Mouse (Mus musculus): ENCODE results near the gene Smarca4. TPM values are rescaled to one million over a fixed set of nuclear protein-coding genes. Genes with fewer than 3 reads are reported as not detected.

Gene Smarca4
- polyA plus RNA-seq, 1 experiment from 2014 or later, result 143 TPM

GRCm38 (mm10) chr9:21733989-21734388 is 118.0 kb downstream of the Smarca4 start:
- WGBS, result 97% methylated on average over 7 of the region's 7 CpGs
- Histone ChIP-seq H3K27ac (replicated peaks; ENCODE audit: low read depth, low read length) (no peak overlapping the region), H3K4me2 (ENCODE audit: low read depth, severe bottlenecking) (no peak overlapping the region), H3K4me1 (ENCODE audit: control insufficient read depth, insufficient read depth, low read length) (no peaks in the 10 kb centered on the region), H3K9ac (ENCODE audit: low read length) (no peak overlapping the region), H3K9me3 (ENCODE audit: control insufficient read depth, low read length) (no peaks in the 10 kb centered on the region), H3K36me3 (ENCODE audit: control insufficient read depth, insufficient read depth, low read length) (peaks cover 60% of the 10 kb centered on the region), H3K4me3 (ENCODE audit: low read depth, low read length) (no peak overlapping the region), H3K27me3 (ENCODE audit: control insufficient read depth, insufficient read depth, low read length) (no peaks in the 10 kb centered on the region)
- ATAC-seq (ENCODE audit: insufficient number of reproducible peaks, low FRiP score, low TSS enrichment, low read depth) (no peak), DNase-seq (ENCODE audit: low spot score) (no peak)

GRCm38 (mm10) chr9:21735126-21735525 is 119.2 kb downstream of the Smarca4 start:
- no peaks in the 10 kb centered on the region for H3K27me3 ChIP-seq (ENCODE audit: control insufficient read depth, insufficient read depth, low read length)
- H3K9ac ChIP-seq (ENCODE audit: low read length), result no peak overlapping the region
- no peaks in the 10 kb centered on the region for H3K9me3 ChIP-seq (ENCODE audit: control insufficient read depth, low read length)
- ATAC-seq (ENCODE audit: insufficient number of reproducible peaks, low FRiP score, low TSS enrichment, low read depth), result no peak
- H3K4me3 ChIP-seq (ENCODE audit: low read depth, low read length), result no peak overlapping the region
- WGBS, result 94% methylated on average over 14 of the region's 14 CpGs
- H3K4me1 ChIP-seq (ENCODE audit: control insufficient read depth, insufficient read depth, low read length), result no peaks in the 10 kb centered on the region
- no peak for DNase-seq (ENCODE audit: low spot score)
- H3K27ac ChIP-seq (replicated peaks; ENCODE audit: low read depth, low read length), result no peak overlapping the region
- H3K36me3 ChIP-seq (ENCODE audit: control insufficient read depth, insufficient read depth, low read length), result peaks cover 64% of the 10 kb centered on the region
- no peak overlapping the region for H3K4me2 ChIP-seq (ENCODE audit: low read depth, severe bottlenecking)

GRCm38 (mm10) chr9:21736580-21736979 is 120.6 kb downstream of the Smarca4 start:
- H3K9ac ChIP-seq (ENCODE audit: low read length), result no peak overlapping the region
- no peaks in the 10 kb centered on the region for H3K27me3 ChIP-seq (ENCODE audit: control insufficient read depth, insufficient read depth, low read length)
- peaks cover 69% of the 10 kb centered on the region for H3K36me3 ChIP-seq (ENCODE audit: control insufficient read depth, insufficient read depth, low read length)
- no peak overlapping the region for H3K4me2 ChIP-seq (ENCODE audit: low read depth, severe bottlenecking)
- ATAC-seq (ENCODE audit: insufficient number of reproducible peaks, low FRiP score, low TSS enrichment, low read depth) (no peak), DNase-seq (ENCODE audit: low spot score) (no peak)
- no peaks in the 10 kb centered on the region for H3K9me3 ChIP-seq (ENCODE audit: control insufficient read depth, low read length)
- WGBS, result 89% methylated on average over 3 of the region's 3 CpGs
- H3K4me1 ChIP-seq (ENCODE audit: control insufficient read depth, insufficient read depth, low read length), result no peaks in the 10 kb centered on the region
- H3K27ac ChIP-seq (replicated peaks; ENCODE audit: low read depth, low read length), result no peak overlapping the region
- H3K4me3 ChIP-seq (ENCODE audit: low read depth, low read length), result no peak overlapping the region

- Histone ChIP-seq H3K4me1 (ENCODE audit: control insufficient read depth, insufficient read depth, low read length) (no peaks in the 10 kb centered on the region), H3K27ac (replicated peaks; ENCODE audit: low read depth, low read length) (no peak overlapping the region), H3K9me3 (ENCODE audit: control insufficient read depth, low read length) (no peaks in the 10 kb centered on the region), H3K27me3 (ENCODE audit: control insufficient read depth, insufficient read depth, low read length) (no peaks in the 10 kb centered on the region), H3K4me3 (ENCODE audit: low read depth, low read length) (no peak overlapping the region), H3K36me3 (ENCODE audit: control insufficient read depth, insufficient read depth, low read length) (peaks cover 69% of the 10 kb centered on the region), H3K4me2 (ENCODE audit: low read depth, severe bottlenecking) (no peak overlapping the region), H3K9ac (ENCODE audit: low read length) (no peak overlapping the region)
- no peak for DNase-seq (ENCODE audit: low spot score)
- WGBS, result 96% methylated on average over 10 of the region's 10 CpGs
- ATAC-seq (ENCODE audit: insufficient number of reproducible peaks, low FRiP score, low TSS enrichment, low read depth), result no peak
Observed at GRCm38 (mm10) chr9:21737188-21737587, 121.2 kb downstream of the Smarca4 start.

GRCm38 (mm10) chr9:21738776-21739175 is 122.8 kb downstream of the Smarca4 start:
- Histone ChIP-seq H3K4me1 (ENCODE audit: control insufficient read depth, insufficient read depth, low read length) (no peaks in the 10 kb centered on the region), H3K4me2 (ENCODE audit: low read depth, severe bottlenecking) (no peak overlapping the region), H3K9ac (ENCODE audit: low read length) (no peak overlapping the region), H3K27me3 (ENCODE audit: control insufficient read depth, insufficient read depth, low read length) (no peaks in the 10 kb centered on the region), H3K36me3 (ENCODE audit: control insufficient read depth, insufficient read depth, low read length) (peaks cover 64% of the 10 kb centered on the region), H3K9me3 (ENCODE audit: control insufficient read depth, low read length) (no peaks in the 10 kb centered on the region), H3K27ac (replicated peaks; ENCODE audit: low read depth, low read length) (no peak overlapping the region), H3K4me3 (ENCODE audit: low read depth, low read length) (no peak overlapping the region)
- DNase-seq (ENCODE audit: low spot score) (no peak), ATAC-seq (ENCODE audit: insufficient number of reproducible peaks, low FRiP score, low TSS enrichment, low read depth) (no peak)
- 90% methylated on average over 7 of the region's 7 CpGs for WGBS

- no peak for ATAC-seq (ENCODE audit: insufficient number of reproducible peaks, low FRiP score, low TSS enrichment, low read depth)
- H3K4me1 ChIP-seq (ENCODE audit: control insufficient read depth, insufficient read depth, low read length), result no peaks in the 10 kb centered on the region
- no peak for DNase-seq (ENCODE audit: low spot score)
- peaks cover 63% of the 10 kb centered on the region for H3K36me3 ChIP-seq (ENCODE audit: control insufficient read depth, insufficient read depth, low read length)
- H3K27me3 ChIP-seq (ENCODE audit: control insufficient read depth, insufficient read depth, low read length), result no peaks in the 10 kb centered on the region
- no peak overlapping the region for H3K9ac ChIP-seq (ENCODE audit: low read length)
- H3K4me2 ChIP-seq (ENCODE audit: low read depth, severe bottlenecking), result no peak overlapping the region
- H3K4me3 ChIP-seq (ENCODE audit: low read depth, low read length), result no peak overlapping the region
- 96% methylated on average over 14 of the region's 14 CpGs for WGBS
- no peak overlapping the region for H3K27ac ChIP-seq (replicated peaks; ENCODE audit: low read depth, low read length)
- no peaks in the 10 kb centered on the region for H3K9me3 ChIP-seq (ENCODE audit: control insufficient read depth, low read length)
Observed at GRCm38 (mm10) chr9:21740427-21740826, 124.5 kb downstream of the Smarca4 start.

GRCm38 (mm10) chr9:21741514-21741913 is 125.5 kb downstream of the Smarca4 start:
- ATAC-seq (ENCODE audit: insufficient number of reproducible peaks, low FRiP score, low TSS enrichment, low read depth) (no peak), DNase-seq (ENCODE audit: low spot score) (no peak)
- Histone ChIP-seq H3K9me3 (ENCODE audit: control insufficient read depth, low read length) (no peaks in the 10 kb centered on the region), H3K9ac (ENCODE audit: low read length) (no peak overlapping the region), H3K4me2 (ENCODE audit: low read depth, severe bottlenecking) (no peak overlapping the region), H3K4me1 (ENCODE audit: control insufficient read depth, insufficient read depth, low read length) (no peaks in the 10 kb centered on the region), H3K36me3 (ENCODE audit: control insufficient read depth, insufficient read depth, low read length) (peaks cover 69% of the 10 kb centered on the region), H3K4me3 (ENCODE audit: low read depth, low read length) (no peak overlapping the region), H3K27ac (replicated peaks; ENCODE audit: low read depth, low read length) (no peak overlapping the region), H3K27me3 (ENCODE audit: control insufficient read depth, insufficient read depth, low read length) (no peaks in the 10 kb centered on the region)
- 99% methylated on average over 11 of the region's 11 CpGs for WGBS

GRCm38 (mm10) chr9:21747238-21747774 is 131.3 kb downstream of the Smarca4 start:
- no peak overlapping the region for H3K4me3 ChIP-seq (ENCODE audit: low read depth, low read length)
- H3K27ac ChIP-seq (replicated peaks; ENCODE audit: low read depth, low read length), result no peak overlapping the region
- H3K9ac ChIP-seq (ENCODE audit: low read length), result no peak overlapping the region
- WGBS, result 93% methylated on average over 3 of the region's 3 CpGs
- DNase-seq (ENCODE audit: low spot score) (no peak), ATAC-seq (ENCODE audit: insufficient number of reproducible peaks, low FRiP score, low TSS enrichment, low read depth) (no peak)
- H3K27me3 ChIP-seq (ENCODE audit: control insufficient read depth, insufficient read depth, low read length), result no peaks in the 10 kb centered on the region
- H3K36me3 ChIP-seq (ENCODE audit: control insufficient read depth, insufficient read depth, low read length), result peaks cover 51% of the 10 kb centered on the region
- H3K9me3 ChIP-seq (ENCODE audit: control insufficient read depth, low read length), result no peaks in the 10 kb centered on the region
- no peaks in the 10 kb centered on the region for H3K4me1 ChIP-seq (ENCODE audit: control insufficient read depth, insufficient read depth, low read length)
- no peak overlapping the region for H3K4me2 ChIP-seq (ENCODE audit: low read depth, severe bottlenecking)

GRCm38 (mm10) chr9:21748033-21748432 is 132.1 kb downstream of the Smarca4 start:
- Histone ChIP-seq H3K27ac (replicated peaks; ENCODE audit: low read depth, low read length) (peak overlapping the region; percentile 8; the same call in 1 of the 2 replicates), H3K4me2 (ENCODE audit: low read depth, severe bottlenecking) (no peak overlapping the region), H3K36me3 (ENCODE audit: control insufficient read depth, insufficient read depth, low read length) (peaks cover 45% of the 10 kb centered on the region), H3K9me3 (ENCODE audit: control insufficient read depth, low read length) (no peaks in the 10 kb centered on the region), H3K9ac (ENCODE audit: low read length) (no peak overlapping the region), H3K27me3 (ENCODE audit: control insufficient read depth, insufficient read depth, low read length) (no peaks in the 10 kb centered on the region), H3K4me1 (ENCODE audit: control insufficient read depth, insufficient read depth, low read length) (0 out of 2 replicates have a peak, but pooled peaks cover 2% of the 10 kb centered on the region), H3K4me3 (ENCODE audit: low read depth, low read length) (no peak overlapping the region)
- ATAC-seq (ENCODE audit: insufficient number of reproducible peaks, low FRiP score, low TSS enrichment, low read depth), result no peak
- no peak for DNase-seq (ENCODE audit: low spot score)
- WGBS, result 71% methylated on average over 7 of the region's 7 CpGs
